In genomic region chr4:148012216-148012615, GRCm38 (mm10) we compare ENCODE assay signal across 18 mouse cellular contexts. TPM values are rescaled to one million over a fixed set of nuclear protein-coding genes. Genes with fewer than 3 reads are reported as not detected.
"Had no signal": no experiment of that assay in that cellular context is flagged by ENCODE, and none has a peak within 500 bp of the region (broad histone marks: within the 10 kb centered on the region; RNA-seq: fewer than 3 reads in every experiment).

No protein-coding gene starts in this region.

- H3K9me3 ChIP-seq: intestine, embryonic 15.5 days; liver, embryonic 13.5 days; midbrain, embryonic 13.5 days had no signal

- ATAC-seq: hindbrain, embryonic 16.5 days; intestine, embryonic 15.5 days; midbrain, embryonic 13.5 days had no signal

- H3K27me3 ChIP-seq: intestine, embryonic 15.5 days; liver, embryonic 13.5 days; midbrain, embryonic 13.5 days had no signal

- H3K27ac ChIP-seq: intestine, embryonic 15.5 days; kidney, postnatal 0 days; liver, embryonic 13.5 days; macrophage; midbrain, embryonic 13.5 days had no signal

- H3K4me2 ChIP-seq: intestine, embryonic 15.5 days; liver, embryonic 13.5 days; midbrain, embryonic 13.5 days had no signal

- H3K4me1 ChIP-seq: intestine, embryonic 15.5 days; liver, embryonic 13.5 days; midbrain, embryonic 13.5 days had no signal

- DNase-seq: liver, embryonic 13.5 days; lung, adult 2 months; thymus, adult 18-20 months; thymus, postnatal 36 days had no signal

- H3K4me3 ChIP-seq: intestine, embryonic 15.5 days; liver, embryonic 13.5 days; midbrain, embryonic 13.5 days had no signal

- H3K9ac ChIP-seq: intestine, embryonic 15.5 days; liver, embryonic 13.5 days; midbrain, embryonic 13.5 days had no signal

RNA-seq across cellular contexts. Expression of gene Nppa, which starts 11.7 kb away (rescaled TPM):
- polyA plus RNA-seq: intestine, embryonic 15.5 days; kidney, postnatal 0 days; liver, adult 2 months; liver, embryonic 16.5 days; macrophage; small intestine, adult 2 months; testis, adult 2 months had no signal

RNA-seq across cellular contexts. Expression of gene Nppb, which starts 26.6 kb away (rescaled TPM):
- polyA plus RNA-seq: intestine, embryonic 15.5 days; kidney, postnatal 0 days; limb, embryonic 11.5 days; liver, adult 2 months; liver, embryonic 13.5 days; liver, embryonic 16.5 days; lung, adult 2 months; macrophage; midbrain, embryonic 13.5 days; midbrain, postnatal 0 days; small intestine, adult 2 months; spleen, adult 2 months; stomach, embryonic 16.5 days; testis, adult 2 months; urinary bladder, adult 2 months had no signal
